Mouse (Mus musculus): ENCODE data around the gene Rangrf.

DNA sequence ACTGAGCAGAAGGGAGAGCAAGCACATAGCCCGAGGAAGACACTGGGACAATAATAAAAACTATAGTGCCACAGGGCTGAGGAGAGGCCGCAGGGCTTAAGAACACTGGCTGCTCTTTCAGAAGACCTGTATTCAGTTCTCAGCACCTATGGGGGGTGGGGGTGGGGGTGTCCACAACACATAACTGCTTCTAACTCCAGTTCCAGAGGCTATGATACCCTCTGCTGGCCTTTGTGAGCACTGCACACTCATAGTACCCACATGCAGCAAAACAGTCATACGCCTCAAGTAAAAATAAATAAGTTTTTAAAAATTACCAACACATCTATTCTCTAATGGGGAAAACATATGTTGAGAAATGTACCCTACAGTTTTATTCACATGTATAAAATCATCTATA is 19.4 kb upstream of the Rangrf start:
- TF ChIP-seq EP300 (IDR thresholded peaks at IDR 0.05; ENCODE audit: low read depth) (no peak), CTCF (IDR thresholded peaks at IDR 0.05; ENCODE audit: low read depth) (peak; percentile 48)
